Mouse (Mus musculus): ENCODE data around the gene Sh2d3c.

- no peak for TF ChIP-seq POLR2A (IDR thresholded peaks at IDR 0.05; ENCODE audit: control insufficient read depth, extremely low read depth, insufficient read depth, low read length, poor library complexity)
- no peak for TF ChIP-seq CTCF (IDR thresholded peaks at IDR 0.05; ENCODE audit: borderline replicate concordance, control insufficient read depth, extremely low read depth, insufficient read depth, low read length, poor library complexity)
Observed at GRCm38 (mm10) chr2:32798251-32798962, 77.6 kb downstream of the Sh2d3c start.
